Mouse (Mus musculus): ENCODE measurements around the gene Slc44a2. TPM values are rescaled to one million over a fixed set of nuclear protein-coding genes. Genes with fewer than 3 reads are reported as not detected.
"Not testable (repeated sequence)": the region's sequence is repeated elsewhere in the genome, so short reads cannot be mapped to it uniquely, and the experiment has no call there.

Slc44a2 gene
- 100 to 1,000 TPM in 1 of 4 experiments, 10 to 100 TPM in 3; 39.0 to 103 (median 67.3) TPM for total RNA-seq (2022)

GRCm38 (mm10) chr9:21320619-21321512, at the start of gene Slc44a2:
TSS of gene Slc44a2 (plus strand) at chr9:21320698.
- peak; percentile 78 for DNase-seq

- no peak for DNase-seq
Observed at GRCm38 (mm10) chr9:21272391-21272790, 48.1 kb upstream of the Slc44a2 start.

GRCm38 (mm10) chr9:21273094-21273493, 47.4 kb upstream of the Slc44a2 start:
- no peak for DNase-seq

GRCm38 (mm10) chr9:21273520-21274228, 46.8 kb upstream of the Slc44a2 start:
- DNase-seq = no peak

GRCm38 (mm10) chr9:21274336-21274735, 46.2 kb upstream of the Slc44a2 start:
- no peak for DNase-seq

GRCm38 (mm10) chr9:21275013-21275710, 45.3 kb upstream of the Slc44a2 start:
- DNase-seq = no peak

GRCm38 (mm10) chr9:21275727-21276126, 44.8 kb upstream of the Slc44a2 start:
- no peak for DNase-seq

GRCm38 (mm10) chr9:21276307-21276706, 44.2 kb upstream of the Slc44a2 start:
- no peak for DNase-seq

- no peak for DNase-seq
Observed at GRCm38 (mm10) chr9:21277776-21278175, 42.7 kb upstream of the Slc44a2 start.

GRCm38 (mm10) chr9:21283591-21283990, 36.9 kb upstream of the Slc44a2 start:
- no peak for DNase-seq

GRCm38 (mm10) chr9:21283994-21284393, 36.5 kb upstream of the Slc44a2 start:
- no peak for DNase-seq

- no peak for DNase-seq
Observed at GRCm38 (mm10) chr9:21286753-21287152, 33.7 kb upstream of the Slc44a2 start.

GRCm38 (mm10) chr9:21287571-21288402, 32.7 kb upstream of the Slc44a2 start, which contains the start of gene Kri1:
TSS of gene Kri1 (minus strand) at chr9:21287969.
- DNase-seq = peak; percentile 98

GRCm38 (mm10) chr9:21288404-21289336, 31.8 kb upstream of the Slc44a2 start:
- DNase-seq = no peak

GRCm38 (mm10) chr9:21289337-21289671, 31.2 kb upstream of the Slc44a2 start:
- no peak for DNase-seq

- DNase-seq = no peak
Observed at GRCm38 (mm10) chr9:21290589-21290988, 29.9 kb upstream of the Slc44a2 start.

GRCm38 (mm10) chr9:21291022-21291787, 29.3 kb upstream of the Slc44a2 start, which contains the start of gene Cdkn2d:
TSS of gene Cdkn2d (minus strand) at chr9:21291407.
- DNase-seq = peak; percentile 100

GRCm38 (mm10) chr9:21291868-21292267, 28.6 kb upstream of the Slc44a2 start:
- DNase-seq = not testable (repeated sequence)

- no peak for DNase-seq
Observed at GRCm38 (mm10) chr9:21292271-21292670, 28.2 kb upstream of the Slc44a2 start.

GRCm38 (mm10) chr9:21299014-21299413, 21.5 kb upstream of the Slc44a2 start:
- no peak for DNase-seq

All from adrenal gland, adult 8-10 months (tissue).